Mouse (Mus musculus): ENCODE data around the gene Etfbkmt. TPM values are rescaled to one million over a fixed set of nuclear protein-coding genes. Genes with fewer than 3 reads are reported as not detected.

Gene Etfbkmt
- polyA plus RNA-seq, 1 experiment from 2014 or later, result 17.3 TPM

Other genes starting within 250 kb of the Etfbkmt start
- gene Caprin2, start 243.6 kb upstream of the Etfbkmt start, polyA plus RNA-seq (2015; fragmentation: Nextera tagmentation; extraction: Ambion mirVana), result 14.9 and 15.2 TPM in 2 replicates
- gene Sinhcaf, start 193.4 kb upstream of the Etfbkmt start, polyA plus RNA-seq (2015; fragmentation: Nextera tagmentation; extraction: Ambion mirVana), result 91.0 and 99.0 TPM in 2 replicates
- 5.2 and 5.3 TPM in 2 replicates for gene Dennd5b, start 38.2 kb upstream of the Etfbkmt start, polyA plus RNA-seq (2015; fragmentation: Nextera tagmentation; extraction: Ambion mirVana)
- gene Gm10203, start 9.7 kb upstream of the Etfbkmt start, polyA plus RNA-seq (2015; fragmentation: Nextera tagmentation; extraction: Ambion mirVana), result not detected in 2 replicates
- gene Amn1, start 48.9 kb downstream of the Etfbkmt start, polyA plus RNA-seq (2015; fragmentation: Nextera tagmentation; extraction: Ambion mirVana), result 25.9 and 34.5 TPM in 2 replicates
- 46.7 and 49.0 TPM in 2 replicates for gene Resf1, start 169.6 kb downstream of the Etfbkmt start, polyA plus RNA-seq (2015; fragmentation: Nextera tagmentation; extraction: Ambion mirVana)

All from lung, embryonic 16.5 days (tissue).